In the genomic region with DNA sequence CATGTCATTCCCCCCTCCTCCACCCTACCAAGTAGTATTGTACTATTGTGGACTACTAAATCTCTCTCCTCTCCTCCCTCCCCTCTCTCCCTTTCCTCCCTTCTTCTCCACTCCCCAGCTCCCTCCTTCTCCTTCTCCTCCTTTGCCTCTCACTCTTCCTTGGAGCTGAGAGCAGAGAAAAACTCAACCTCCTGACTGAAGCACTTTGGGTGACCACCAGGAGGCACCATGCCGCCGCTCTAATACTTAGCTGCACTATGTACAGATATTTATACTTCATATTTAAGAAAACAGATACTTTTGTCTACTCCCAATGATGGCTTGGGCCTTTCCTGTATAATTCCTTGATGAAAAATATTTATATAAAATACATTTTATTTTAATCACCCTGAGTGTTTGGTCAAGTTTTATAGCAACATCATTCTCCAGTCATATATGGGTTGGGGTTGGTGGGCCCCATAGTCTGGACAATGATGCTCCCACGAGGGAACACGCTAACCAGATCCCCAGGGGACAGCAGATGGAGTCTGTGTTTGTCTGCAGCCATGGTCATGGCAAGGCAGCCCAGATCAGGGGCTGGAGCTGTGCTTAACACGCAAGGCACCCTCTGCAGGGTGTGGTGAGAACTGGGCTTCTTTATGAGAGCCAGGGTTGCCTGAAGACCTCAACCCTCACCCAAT, we compare ENCODE assay signal across 8 mouse cellular contexts. TPM values are rescaled to one million over a fixed set of nuclear protein-coding genes. Genes with fewer than 3 reads are reported as not detected.
DNase-seq lines count a peak whose midpoint lies in the region; ATAC-seq lines count a peak whose summit lies in the region.

No protein-coding gene starts in this region.

- no peak overlapping the region for H3K9ac ChIP-seq in forebrain, embryonic 14.5 days (ENCODE audit: low read length)

- DNase-seq in adrenal gland, postnatal 14 days: peak; percentile 44
- no peak for DNase-seq in adrenal gland, postnatal 4 days (ENCODE audit: low spot score in 2 of 2)
- DNase-seq in kidney, postnatal 4 days: peak; percentile 68 to 73
- DNase-seq in kidney, adult 18-20 months: no peak
- DNase-seq in urinary bladder, postnatal 14 days (ENCODE audit: low spot score): peak; percentile 26
- DNase-seq in urinary bladder, postnatal 10 days (ENCODE audit: low spot score): no peak
- DNase-seq in yolk sac, embryonic 10.5 days (ENCODE audit: low spot score): no peak
- DNase-seq in forebrain, embryonic 14.5 days (ENCODE audit: low spot score): no peak

- H3K9me3 ChIP-seq in forebrain, embryonic 14.5 days (replicated peaks; ENCODE audit: control insufficient read depth, low read length): no peaks in the 10 kb centered on the region

- H3K27me3 ChIP-seq in forebrain, embryonic 14.5 days (replicated peaks; ENCODE audit: control insufficient read depth, insufficient read depth, low read length): no peaks in the 10 kb centered on the region

- no peaks in the 10 kb centered on the region for H3K36me3 ChIP-seq in forebrain, embryonic 14.5 days (ENCODE audit: control insufficient read depth, insufficient read depth, low read length)

- H3K4me3 ChIP-seq in forebrain, embryonic 14.5 days (ENCODE audit: low read depth, low read length): no peak overlapping the region

- no peaks in the 10 kb centered on the region for H3K4me1 ChIP-seq in forebrain, embryonic 14.5 days (ENCODE audit: control insufficient read depth, insufficient read depth, low read length)

- H3K27ac ChIP-seq in forebrain, embryonic 14.5 days (ENCODE audit: low read depth, low read length): no peak overlapping the region

- WGBS in forebrain, embryonic 14.5 days: 65% methylated on average over 5 of the region's 5 CpGs

- no peak for ATAC-seq in forebrain, embryonic 14.5 days

- H3K4me2 ChIP-seq in forebrain, embryonic 14.5 days (ENCODE audit: low read length): no peak overlapping the region

RNA-seq across cellular contexts. Expression of a gene that starts 24.8 kb away (rescaled TPM):
- total RNA-seq in adrenal gland, postnatal 14 days (2021): 39.8 and 79.2 TPM in 2 replicates
- total RNA-seq in adrenal gland, postnatal 4 days (2021): 10 to 100 TPM; 32.6 to 57.1 TPM
- 8.6 and 8.7 TPM in 2 replicates for polyA plus RNA-seq in forebrain, embryonic 14.5 days (2014; fragmentation: Nextera tagmentation; extraction: Ambion mirVana)

RNA-seq across cellular contexts. Expression of a gene that starts 39.4 kb away (rescaled TPM):
- total RNA-seq in adrenal gland, postnatal 14 days (2021): 2.8 and 4.1 TPM in 2 replicates
- 1 to 10 TPM; 1.7 to 2.7 TPM for total RNA-seq in adrenal gland, postnatal 4 days (2021)
- polyA plus RNA-seq in forebrain, embryonic 14.5 days (2014; fragmentation: Nextera tagmentation; extraction: Ambion mirVana): 0.50 and 1.2 TPM in 2 replicates

Comparison
In these comparisons a context has a peak if more than half of its experiments do, and no peak if none do; other contexts are left out.
1. DNase-seq: peak in adrenal gland, postnatal 14 days (single experiment), kidney, postnatal 4 days (2 of 2) and urinary bladder, postnatal 14 days (single experiment); none in adrenal gland, postnatal 4 days (0 of 2), kidney, adult 18-20 months (single experiment), urinary bladder, postnatal 10 days (single experiment), yolk sac, embryonic 10.5 days (single experiment) and forebrain, embryonic 14.5 days (single experiment).